Mouse (Mus musculus) retina, adult 2 months (tissue): ENCODE data around the gene Serpind1.

Experiments
- DNase-seq: peaks from one replicate; pipeline ENCODE4 v3.0.0-alpha.2; 2012; ENCODE audit warnings: low read depth, low spot score

The Serpind1 gene

DNA sequence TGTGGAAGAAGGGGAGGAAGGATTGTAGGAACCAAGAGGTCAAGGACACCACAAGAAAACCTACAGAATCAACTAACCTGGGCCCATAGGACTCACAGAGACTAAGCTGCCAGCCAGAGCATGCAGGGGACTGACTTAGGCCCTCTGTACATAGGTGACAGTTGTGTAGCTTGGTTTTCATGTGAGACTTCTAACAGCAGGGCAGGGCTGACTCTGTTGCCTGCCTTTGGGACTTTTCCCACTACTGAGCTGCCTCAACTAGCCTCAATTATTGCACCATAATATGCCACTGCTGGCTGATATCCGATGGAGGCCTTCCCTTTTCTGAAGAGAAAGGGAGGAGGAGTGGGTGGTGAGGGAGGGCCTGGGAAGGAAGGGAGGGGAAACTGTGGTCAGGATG, 15.6 kb downstream of the Serpind1 start:
- no peak for DNase-seq

- no peak for DNase-seq
Measured at GRCm38 (mm10) chr16:17356031-17356430, 24.9 kb downstream of the Serpind1 start.

DNA sequence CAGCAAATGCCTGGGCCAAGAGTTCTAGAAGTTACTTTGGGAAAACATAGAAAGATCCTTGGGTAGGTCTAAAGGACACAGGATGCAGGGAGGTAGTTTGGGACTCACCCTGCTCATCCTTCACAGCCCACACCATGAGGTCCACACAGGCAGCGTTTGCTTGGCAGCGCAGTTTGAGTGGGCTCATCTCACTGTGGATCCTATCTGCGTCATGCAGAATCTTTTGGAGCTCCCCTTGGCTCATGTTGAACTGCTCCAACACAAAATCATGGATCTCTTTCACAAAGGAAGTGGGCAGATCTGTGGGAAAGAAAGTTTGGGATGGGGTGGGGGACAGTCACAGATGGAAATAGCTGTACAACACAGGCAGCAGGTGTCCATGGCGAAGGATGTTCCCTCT, 27.6 kb downstream of the Serpind1 start:
- no peak for DNase-seq

DNA sequence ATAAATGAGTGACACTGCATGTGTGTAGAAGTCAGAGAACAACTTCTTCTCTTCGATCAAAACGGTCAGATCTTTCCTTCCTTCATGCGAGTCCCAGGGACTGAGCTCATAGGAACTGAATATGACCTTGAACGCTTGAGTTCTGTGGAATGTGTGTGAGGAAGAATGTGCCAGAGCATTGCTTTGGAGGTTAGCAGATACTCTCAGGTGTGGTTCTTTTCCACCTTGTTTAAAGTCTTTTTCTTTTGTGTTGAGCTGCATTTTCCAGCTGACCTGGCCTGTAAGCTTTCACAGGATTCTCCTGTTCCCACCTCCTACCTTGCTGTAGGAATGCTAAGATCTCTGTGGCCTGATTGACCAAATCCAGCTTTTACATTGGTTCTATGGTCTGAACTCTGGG, 51.1 kb downstream of the Serpind1 start:
- no peak for DNase-seq

DNA sequence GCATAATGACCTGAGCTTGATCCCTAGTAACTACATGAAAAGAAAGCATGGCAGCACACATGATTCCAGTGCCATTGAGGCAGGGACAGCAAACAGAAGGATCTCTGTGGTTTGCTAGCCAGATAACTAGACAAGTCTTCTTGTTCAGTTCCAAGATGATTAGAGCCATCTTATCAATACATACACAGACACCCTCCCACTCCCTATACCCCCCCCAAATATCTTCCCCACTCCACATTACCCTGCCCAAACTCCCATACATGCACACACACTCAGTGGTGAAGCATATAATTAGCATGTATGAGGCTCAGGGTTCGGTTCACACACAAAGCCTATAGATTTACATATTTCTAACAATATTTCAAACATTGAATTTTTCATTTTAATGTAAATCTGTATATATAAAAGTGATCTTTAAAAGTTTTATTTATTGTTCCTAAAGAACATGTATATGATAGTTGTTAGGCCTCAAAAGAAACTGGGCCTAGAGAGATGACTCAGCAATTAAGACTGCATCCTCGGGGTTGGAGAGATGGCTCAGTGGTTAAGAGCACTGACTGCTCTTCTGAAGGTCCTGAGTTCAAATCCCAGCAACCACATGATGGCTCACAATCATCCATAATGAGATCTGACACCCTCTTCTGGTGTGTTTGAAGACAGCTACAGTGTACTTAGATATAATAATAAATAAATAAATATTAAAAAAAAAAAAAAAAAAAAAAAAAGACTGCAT, 52.6 kb downstream of the Serpind1 start:
- no peak for DNase-seq

DNA sequence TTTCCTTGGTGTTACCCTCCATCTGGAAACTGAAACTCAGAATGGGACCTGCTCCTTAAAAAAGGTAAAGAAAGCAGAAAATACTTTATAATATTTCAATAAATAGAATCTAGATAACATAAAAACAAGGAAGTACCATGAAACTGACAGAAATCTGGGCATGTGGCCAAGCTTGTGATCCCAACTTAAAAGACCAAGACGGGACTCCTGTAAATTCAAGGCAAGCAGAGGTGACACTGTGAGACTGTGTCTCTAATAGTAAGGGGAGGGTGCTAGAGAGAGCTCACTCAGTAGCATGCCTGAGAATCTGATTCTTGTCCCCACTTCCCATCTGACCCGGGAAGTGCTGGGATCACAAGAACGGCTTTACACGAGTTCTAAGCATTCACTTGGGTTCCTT, 61.6 kb downstream of the Serpind1 start:
- DNase-seq = no peak
